Mouse (Mus musculus) T-helper 2 cell (primary cell): ENCODE results near the gene Slain1.

ENCODE experiments used
- in situ Hi-C: fragments of 300-600 bp; cut with MboI, MseI; formaldehyde crosslinking; loops from one replicate; pipeline ENCODE4 v1.15.1; 2025; ENCODE audit warnings: high pct_unique_total_duplicates

Gene Slain1

DNA sequence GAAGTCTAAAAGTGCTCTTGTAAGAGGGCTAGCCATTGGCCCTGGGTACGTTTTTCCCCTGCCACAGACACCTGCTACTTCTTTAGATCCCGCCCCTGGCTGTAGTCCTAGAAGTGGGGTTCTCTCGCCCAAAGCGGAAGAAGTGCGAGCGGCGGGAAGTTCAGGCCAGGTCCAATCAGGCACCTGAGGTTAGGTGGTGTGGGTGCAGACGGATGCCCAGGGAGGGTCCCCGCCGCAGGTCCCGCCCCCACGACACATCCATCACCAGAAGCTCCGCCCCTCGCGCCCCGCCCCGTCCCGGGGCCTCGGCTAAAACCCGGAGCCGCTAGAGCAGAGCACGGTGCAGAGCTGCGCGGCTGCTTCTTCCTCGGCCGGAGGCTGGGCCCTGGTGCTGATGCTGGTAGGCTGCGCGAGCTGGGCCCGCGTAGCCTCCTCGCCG lies at the start of gene Slain1:
TSS of gene Slain1 (plus strand) at position 333 of the 439 bp plus-strand sequence.
- in situ Hi-C loops: no loop called here

DNA sequence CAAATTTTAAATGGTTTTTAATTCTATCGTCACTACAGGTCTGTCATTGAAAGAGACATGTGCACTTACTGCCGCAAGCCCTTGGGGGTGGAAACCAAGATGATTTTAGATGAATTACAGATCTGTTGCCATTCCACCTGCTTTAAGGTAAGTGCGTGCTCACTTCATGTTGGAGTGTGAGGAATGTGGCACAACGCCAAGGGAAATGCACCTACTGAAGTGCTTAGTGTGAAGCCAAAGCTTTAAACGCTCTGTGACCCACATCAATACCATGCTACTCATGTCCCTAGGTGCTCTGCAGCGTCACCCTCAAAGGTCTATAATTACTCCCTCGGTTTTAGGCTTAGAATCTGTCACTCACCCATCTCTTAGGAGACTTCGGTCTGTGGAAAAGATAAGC lies 42.0 kb upstream of the Slain1 start:
- in situ Hi-C loops: loop anchor here (5.0 kb wide), 1 partner anchor 41 kb away; no protein-coding TSS in a partner anchor

DNA sequence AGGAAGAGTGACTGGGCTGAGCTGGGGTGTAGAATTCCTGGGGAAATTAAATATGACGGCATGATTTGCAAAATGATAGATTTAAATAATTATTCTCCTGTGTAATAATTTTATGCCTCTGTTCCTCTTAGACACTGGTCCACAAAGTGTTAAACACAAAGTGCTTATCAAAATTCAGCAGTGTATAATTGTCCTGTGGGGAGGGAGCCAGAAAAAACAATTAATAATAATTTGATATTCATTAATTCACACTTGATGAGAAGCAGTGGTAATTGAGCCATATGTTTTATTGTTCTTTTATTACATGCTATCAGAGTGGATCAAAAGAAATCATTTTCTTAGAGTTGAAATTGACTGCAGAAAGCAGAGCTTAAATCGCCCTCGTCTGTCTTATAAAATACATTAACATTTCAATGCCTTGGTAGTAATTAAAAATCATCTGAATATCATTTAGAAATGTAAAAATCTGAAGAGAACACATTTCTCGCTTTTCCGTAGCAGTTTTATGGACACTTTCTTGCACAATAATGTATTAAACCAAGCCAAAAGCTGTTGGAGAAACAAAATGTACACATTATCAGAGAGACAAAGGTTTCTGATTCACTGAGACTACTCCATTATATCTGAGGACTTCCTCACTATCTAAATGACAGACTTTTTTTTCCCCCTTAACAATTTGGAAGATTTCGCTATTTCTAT lies 36.3 kb upstream of the Slain1 start:
- in situ Hi-C loops: no loop called here

DNA sequence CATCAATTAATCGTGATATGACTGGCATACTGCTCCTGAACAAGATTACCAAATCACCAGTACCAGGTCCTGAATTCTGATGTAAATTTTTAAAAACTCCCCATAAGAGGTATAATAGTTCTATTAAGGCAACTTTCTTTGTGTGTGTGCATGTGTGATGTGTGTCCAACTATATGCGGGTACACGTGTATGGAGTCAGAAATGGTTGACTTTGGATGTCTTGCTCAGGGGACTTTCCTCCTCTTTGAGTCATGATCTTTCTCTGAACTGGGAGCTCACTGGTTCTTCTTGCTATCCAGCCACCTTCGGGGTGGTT lies 35.8 kb upstream of the Slain1 start:
- in situ Hi-C loops: no loop called here

DNA sequence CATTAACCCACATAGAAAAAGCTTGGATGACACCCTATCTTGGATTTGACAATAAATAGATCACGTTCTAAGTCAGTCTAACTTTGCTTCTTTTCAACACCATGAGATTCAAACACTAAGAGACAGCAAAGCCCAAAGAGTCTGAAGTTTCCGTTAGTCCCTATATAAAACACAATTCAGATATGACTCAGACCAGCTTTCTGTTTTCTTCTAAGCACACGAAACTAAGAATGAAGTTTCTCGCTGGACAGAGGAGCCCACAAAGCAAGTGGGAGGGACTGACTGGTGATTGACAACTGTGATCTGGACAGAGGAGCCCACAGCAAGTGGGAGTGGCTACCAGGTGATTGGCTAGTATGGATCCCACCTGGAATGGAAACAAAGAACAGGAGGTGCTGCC lies 30.3 kb upstream of the Slain1 start:
- in situ Hi-C loops: loop anchor here (5.0 kb wide), 1 partner anchor 43 kb away; no protein-coding TSS in a partner anchor

DNA sequence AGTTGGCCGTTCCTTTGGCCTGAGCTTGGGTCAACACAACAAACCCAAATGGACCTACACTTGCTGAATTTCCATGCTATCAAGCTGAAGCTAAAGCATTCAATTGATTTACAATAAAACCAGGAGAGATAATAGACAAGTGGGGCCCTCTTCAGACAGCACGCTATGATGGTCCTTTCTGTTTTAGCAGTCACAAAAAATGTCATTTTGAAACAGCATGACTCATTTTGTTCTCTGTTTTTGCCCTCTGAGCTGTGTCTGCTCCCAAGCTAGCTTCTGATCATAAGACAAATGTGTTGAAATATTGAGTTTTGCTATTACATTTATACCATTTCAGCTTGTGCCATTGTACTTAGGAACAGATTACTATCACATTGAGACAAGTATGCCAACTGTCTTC lies 28.8 kb upstream of the Slain1 start:
- in situ Hi-C loops: loop anchor here (5.0 kb wide), 1 partner anchor 41 kb away; no protein-coding TSS in a partner anchor

DNA sequence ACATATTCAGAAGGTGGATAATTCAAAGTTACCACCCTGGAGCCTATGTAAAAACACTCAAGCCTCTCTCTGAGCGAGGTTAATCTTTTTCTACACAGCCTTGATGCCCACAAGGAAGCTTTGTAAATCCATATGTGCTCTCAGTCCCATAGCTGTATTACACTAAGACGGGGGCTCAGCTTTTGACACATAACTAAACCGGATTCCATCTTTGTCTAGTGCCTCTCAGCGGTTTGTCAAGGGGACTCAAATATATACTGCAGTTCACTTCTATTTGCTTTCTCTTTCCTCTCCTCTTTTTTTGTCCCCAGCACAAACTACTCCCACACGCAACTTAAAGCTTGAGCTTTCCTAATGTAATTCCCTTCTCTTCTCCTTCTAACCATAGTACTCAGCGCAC lies 23.9 kb upstream of the Slain1 start:
- in situ Hi-C loops: no loop called here

DNA sequence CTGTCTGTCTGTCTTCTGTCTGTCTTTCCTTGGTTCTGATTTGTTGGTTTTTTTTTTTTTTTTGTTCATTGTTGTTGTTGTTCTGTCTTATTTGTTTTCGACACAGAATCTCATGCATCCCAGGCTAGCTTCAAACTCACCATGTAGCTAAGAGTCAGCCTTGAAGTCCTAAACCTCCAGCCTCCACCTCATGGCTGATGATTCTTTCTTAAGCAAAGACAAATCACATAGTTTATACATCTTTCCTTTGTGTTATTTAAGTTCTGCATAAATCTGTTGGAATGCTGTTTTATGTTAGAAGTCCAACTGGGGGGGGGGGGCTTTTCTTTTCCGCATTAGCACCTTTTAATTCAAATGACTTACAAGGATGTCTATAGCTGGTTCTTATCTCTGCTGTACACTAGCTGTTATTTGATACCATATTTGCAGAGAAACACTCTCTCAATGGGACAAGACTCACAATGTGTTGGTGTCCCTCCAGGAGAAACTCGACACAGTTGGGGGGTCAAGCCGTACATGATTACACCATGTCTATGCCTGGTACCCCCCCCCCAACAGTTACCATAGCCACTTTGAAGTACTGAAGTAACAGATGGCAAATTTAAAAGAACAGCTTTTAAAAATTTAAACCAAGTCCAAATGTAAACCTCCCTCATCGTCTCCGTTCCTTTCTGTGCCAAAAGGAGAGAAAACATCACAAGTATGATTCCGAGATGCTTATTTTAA lies 20.2 kb upstream of the Slain1 start:
- in situ Hi-C loops: loop anchor here (5.0 kb wide), 1 partner anchor 67 kb away; no protein-coding TSS in a partner anchor

DNA sequence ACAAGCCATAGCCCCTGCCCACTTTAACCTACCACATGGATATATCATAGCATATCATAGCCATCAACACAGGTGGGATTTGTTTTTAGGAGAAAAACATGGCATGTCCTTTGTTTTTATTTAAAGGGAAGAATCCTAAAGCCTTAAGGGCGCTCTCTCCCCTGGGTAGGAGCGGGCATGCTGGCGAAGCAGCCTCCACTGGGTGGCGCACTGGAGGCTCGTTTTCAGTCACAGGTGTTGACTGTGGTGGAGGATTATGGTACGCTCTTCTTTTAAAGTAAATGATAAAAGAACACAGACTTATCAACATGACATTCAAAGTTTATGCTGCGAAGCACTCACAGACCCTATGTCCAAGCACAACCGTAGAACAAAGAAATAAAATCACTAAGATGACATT lies 19.5 kb upstream of the Slain1 start:
- in situ Hi-C loops: loop anchor here (5.0 kb wide), 1 partner anchor 67 kb away; no protein-coding TSS in a partner anchor

DNA sequence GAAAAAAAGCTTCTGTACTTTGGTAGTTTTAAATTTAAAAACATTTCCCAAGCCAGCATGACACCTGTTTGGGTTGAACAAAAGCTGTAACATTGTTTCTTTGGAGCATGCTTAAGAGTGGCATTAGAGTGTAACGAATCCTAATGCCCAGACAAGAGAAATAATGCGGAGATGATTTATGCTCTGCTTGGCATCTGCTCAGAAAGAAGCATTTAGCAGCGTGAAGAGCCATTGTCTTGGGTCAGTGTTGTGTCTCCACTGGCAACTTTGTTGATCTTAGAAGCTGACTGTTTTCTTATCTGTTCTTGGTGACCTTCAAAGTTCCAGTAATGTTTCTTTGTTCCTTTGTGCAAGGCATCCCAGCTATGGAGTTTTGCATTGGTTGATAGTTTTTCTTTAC lies 6.1 kb upstream of the Slain1 start:
- in situ Hi-C loops: no loop called here

DNA sequence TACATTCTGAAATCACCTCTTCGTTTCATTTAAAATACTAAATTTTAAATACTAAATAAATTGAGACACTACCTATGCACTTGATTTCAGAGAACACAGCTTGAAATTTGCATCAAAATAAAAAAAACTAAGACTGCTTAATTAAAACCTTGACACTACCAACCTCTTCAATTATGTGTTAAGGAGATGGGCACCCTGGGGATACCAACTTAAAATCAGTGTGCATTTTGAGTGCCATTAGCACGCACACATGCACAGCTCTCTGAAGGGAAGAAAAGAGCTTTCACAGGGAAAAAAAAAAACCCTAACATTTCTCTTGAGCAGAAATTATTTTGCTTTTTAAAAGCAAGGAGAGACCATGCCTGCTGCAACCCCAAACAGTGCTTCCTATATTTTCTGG lies 2.0 kb upstream of the Slain1 start:
- in situ Hi-C loops: no loop called here

DNA sequence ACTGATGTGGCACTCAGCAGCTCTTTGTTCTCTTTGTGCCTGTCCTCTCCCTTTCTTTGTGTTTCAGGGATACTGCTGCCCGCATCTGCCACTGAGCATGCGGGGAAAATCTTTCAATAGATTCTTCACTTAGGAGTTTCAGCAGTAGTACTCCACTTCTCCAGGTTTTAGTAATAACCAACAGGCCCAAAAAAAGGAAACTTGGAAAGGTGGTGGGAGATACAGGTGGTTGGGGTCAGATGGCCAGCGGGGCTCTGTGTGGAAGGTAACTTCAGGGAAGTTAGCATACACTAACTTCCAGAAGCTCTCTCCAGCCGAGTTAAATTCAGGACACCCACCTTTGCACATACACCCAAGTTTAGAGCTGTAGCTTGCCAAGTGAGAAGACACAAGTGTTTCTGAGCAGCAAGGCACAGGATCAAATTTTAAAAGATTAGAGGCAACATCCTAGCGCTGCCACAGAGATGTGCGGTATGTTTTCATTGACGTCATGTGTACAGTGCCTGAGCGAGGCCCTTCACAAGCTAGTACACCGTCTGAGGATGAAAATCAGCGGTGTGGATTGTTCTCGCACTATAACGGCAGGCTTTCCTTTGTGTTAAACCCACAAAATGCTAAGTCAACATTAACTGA lies 1.3 kb upstream of the Slain1 start:
- in situ Hi-C loops: no loop called here

DNA sequence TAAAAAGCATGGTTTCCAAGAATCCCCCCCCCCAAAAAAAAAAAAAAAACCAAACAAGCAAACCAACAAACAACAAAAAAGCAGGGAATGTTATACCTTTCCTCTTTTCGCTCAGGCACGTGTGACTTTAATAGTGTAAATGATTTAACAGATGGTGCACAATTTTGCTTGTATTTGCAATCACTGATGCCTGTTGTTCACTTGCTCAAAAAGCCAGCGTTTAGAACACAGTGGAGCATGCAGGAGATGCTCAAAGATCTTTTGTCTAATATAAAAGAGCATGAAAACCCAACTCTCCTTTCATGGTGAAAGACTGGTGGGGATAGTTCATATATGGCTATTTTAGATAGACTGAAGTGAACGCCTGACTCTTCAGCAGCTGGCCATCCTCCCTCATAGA lies 726 bp upstream of the Slain1 start:
- in situ Hi-C loops: no loop called here

DNA sequence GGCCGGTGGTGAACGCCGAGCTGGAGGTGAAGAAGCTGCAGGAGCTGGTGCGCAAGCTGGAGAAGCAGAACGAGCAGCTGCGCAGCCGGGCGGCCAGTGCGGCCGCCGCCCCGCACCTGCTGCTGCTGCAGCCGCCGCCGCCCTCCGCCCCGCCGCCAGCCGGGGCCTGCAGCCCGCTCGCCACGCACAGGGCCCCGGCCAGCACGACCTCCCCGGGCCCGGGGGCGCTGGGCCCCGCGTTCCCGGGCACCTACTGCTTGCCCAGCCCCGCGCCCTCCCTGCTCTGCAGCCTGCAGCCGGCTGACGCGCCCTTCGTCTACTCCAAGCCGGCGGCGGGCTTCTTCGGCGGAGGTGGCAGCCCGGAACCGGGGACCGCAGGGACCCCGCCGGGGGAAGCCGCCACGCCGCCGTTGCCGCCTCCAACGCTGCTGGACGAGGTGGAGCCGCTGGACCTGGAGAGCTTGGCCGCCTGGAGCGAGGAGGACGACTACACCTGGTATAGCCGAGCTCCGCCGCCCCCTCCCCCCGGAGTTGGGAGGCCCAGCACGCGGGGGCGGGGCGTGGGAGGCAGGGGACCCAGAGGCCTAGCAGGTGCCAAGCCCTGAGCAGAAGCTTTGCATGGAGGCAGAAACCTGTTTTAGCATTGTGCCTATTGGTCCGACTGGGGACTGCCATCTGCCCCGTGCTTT lies 529 bp downstream of the Slain1 start:
- in situ Hi-C loops: no loop called here

DNA sequence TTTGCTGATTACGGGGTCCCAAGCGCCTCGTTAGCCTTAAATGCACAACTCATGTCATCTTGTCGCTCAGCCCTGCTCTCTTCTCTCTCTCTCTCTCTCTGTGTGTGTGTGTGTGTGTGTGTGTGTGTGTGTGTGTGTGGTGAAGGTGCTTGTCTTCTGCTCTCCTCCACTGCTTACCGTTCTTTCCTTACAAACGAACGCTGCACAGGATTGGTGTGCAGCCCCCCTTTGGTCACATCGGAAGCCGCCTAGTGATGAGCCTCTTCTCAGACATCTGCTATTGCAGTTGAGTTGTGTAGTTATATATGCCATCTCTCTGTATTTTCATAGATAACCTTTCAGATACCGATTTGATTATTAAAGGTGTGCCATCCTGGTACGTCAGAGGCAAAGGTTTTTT lies 1.1 kb downstream of the Slain1 start:
- in situ Hi-C loops: no loop called here

DNA sequence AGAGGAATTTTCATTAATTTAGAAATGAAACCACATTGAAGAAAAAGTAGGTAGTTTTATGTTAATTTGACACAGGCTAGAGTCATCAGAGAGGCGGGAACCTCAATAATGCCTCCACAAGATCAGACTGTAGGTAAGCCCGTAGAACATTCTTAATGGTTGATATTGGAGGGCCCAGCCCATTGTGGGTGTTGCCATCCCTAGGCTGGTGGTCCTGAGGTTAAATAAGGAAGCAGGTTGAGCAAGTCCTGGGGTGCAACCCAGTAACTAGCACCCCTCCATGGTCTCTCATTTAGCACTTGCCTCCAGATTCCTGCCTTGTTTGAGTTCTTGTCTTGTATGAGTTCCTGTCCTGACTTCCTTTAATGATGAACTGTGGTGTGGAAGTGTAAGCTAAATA lies 1.5 kb downstream of the Slain1 start:
- in situ Hi-C loops: no loop called here

DNA sequence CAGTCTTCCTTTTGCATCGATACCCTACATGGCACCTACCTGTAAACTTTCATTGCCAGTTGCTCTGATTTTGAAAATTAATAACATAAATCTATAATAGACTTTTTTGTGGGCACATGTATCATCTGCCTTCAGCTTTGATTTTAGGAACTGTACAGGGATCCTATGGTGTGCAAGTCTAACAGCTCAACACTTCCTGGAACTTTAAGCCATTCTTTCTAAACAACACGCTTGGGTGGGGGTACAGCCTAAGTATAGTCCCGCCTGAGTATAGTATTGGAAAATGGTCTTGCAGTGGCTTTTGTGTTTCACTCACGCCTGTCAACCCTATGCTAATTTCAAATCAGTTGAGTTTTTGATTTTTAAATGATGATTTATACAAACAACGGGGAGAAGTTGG lies 2.5 kb downstream of the Slain1 start:
- in situ Hi-C loops: no loop called here

DNA sequence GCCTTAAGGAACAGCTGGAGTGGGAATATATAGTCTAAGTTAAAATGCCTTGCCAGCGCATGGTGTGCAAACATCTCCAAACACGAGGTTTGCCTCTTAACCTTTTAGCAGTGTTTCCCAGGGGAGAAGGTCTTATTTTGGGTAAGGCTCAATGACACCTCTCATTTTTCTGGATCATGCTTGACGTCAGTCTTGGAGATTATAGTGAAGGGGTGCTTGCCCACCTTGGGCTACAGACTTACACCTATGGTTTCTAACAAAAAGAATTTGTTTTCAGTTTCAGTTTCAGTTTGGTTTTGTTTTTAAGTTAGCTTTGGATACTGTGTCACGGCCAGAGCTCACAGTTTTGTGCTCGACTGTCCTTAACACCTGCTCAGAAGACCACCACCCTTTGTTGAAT lies 3.8 kb downstream of the Slain1 start:
- in situ Hi-C loops: no loop called here

DNA sequence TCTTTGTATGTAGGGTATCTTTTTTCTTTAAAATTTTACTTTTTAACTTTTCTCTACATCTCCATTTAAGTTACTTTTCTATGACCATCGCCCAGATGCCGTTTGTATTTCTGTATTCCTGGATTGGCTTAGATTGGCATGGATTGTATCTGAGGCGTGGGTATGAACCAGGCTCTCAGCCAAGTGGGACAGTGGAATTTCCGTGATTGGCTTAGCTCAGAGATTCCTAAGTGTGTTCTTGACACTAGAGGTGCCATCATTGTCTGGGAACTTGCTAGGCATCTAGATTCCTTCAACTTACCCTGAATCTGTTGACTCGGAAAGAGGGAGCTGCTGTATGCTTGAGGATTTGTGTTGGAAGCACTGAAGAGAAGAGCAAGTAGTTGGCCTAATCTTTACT lies 5.4 kb downstream of the Slain1 start:
- in situ Hi-C loops: no loop called here

DNA sequence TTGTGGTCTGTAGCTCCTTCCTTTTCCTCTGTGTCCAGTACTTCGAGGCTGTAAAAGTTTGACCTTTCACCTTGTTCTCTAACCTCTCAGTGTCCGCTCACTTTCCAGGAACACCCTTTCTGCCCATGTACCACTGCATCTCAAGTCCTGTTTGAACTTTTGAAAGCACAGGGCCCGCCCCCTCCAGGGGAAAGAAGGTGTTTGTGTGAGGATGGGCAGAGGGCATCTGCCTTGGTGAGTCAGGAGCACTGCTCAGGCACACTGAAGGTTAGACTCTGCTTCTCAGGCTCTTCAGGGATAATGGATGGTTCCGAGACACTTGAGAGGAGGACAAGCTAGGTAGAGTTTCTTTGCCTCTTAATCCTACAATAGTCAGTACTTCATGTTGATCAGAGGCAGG lies 7.8 kb downstream of the Slain1 start:
- in situ Hi-C loops: no loop called here

DNA sequence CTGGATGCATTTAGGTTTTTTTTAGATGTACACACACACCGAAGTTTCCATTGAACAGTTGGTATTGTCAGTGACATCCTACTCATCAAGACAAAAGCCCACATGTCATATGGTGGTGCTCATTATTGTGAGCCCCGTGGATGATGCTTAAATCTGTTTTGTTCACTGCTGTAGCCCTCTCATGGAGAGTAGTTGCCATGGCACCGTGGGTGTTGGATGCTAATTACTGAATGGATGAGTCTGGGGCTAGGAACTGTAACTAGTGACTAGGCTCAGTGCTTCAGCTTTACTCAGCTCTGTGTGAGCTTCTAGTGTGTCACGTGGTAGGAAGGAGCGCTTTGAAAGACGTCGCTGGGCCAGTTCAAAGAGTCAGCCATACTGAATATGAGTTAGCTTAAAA lies 13.0 kb downstream of the Slain1 start:
- in situ Hi-C loops: loop anchor here (5.0 kb wide), 1 partner anchor 41 kb away; no protein-coding TSS in a partner anchor

DNA sequence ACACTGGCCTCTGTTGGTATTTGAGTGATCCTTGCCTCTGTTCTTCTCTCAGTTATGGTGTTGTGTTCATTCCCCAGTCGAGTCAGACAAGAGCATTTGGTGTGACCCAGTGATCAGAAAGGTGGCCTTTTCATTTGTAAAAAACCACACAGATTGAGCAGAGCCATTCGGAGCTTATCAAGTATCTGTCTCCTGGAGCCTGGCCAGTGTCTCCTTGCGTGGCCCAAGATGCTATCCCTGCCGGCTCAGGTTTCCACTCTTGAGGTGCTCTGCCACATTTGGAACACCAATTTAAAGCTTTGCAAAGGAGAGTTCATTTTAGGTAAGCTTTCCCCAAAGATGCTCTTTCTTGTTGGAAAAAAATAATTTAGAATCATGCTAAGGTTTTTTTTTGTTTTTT lies 14.4 kb downstream of the Slain1 start:
- in situ Hi-C loops: loop anchor here (5.0 kb wide), 1 partner anchor 42 kb away; no protein-coding TSS in a partner anchor
